Comparison of ENCODE assay signal across 8 mouse cellular contexts in the genomic region with DNA sequence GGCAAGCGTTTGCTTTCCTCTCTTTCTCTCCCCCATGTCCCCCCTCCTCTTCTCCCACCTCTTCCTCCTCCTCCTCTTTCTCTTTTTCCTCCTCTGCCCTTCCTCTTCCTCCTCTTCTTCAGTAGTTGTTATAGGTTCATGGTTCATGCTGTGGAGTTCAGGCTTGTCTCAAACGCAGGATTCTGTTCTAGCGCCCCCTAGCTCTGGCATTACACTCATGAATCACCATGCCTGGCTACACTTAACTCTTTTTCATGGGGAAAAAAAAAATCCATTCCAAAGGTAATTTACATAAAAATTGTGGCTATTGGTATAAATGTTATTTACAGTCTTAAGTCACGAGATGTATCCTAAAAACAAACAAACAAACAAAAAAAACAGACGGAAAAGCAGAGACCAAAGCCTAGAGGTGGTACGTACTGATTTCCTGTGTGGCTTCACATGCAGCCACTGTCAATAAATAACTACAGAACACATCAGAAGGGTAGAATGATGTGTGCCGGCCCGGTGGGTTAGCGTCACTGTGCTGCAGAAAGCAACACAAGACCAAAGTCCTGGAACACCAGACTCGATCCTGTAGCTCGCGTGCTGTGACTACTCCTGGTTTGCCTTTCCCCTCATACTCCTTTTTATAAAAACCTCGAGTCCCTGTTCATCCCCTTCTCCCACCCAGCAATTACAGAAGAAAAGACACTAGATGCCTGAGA. TPM values are rescaled to one million over a fixed set of nuclear protein-coding genes. Genes with fewer than 3 reads are reported as not detected.
DNase-seq lines count a peak whose midpoint lies in the region; ATAC-seq and TF ChIP-seq lines count a peak whose summit lies in the region.

No protein-coding gene starts in this region.

- peak; percentile 36 to 74 for DNase-seq in heart, adult 18-20 months
- DNase-seq in right cerebral cortex, postnatal 4 days: peak; percentile 65
- DNase-seq in right cerebral cortex, postnatal 25 days: no peak
- peak; percentile 62 for DNase-seq in adrenal gland, postnatal 25 days
- peak; percentile 69 for DNase-seq in kidney, adult 2 months
- peak; percentile 86 for DNase-seq in naive thymus-derived CD4-positive, alpha-beta T cell, adult 2 months (ENCODE audit: low read depth)

- H3K4me1 ChIP-seq in heart, embryonic 12.5 days (replicated peaks): peaks cover 19% of the 10 kb centered on the region
- peaks cover 12% of the 10 kb centered on the region for H3K4me1 ChIP-seq in kidney, adult 2 months (ENCODE audit: control insufficient read depth, insufficient read depth, low read length)

- no peak overlapping the region for H3K27ac ChIP-seq in heart, embryonic 12.5 days (ENCODE audit: poor library complexity, severe bottlenecking)
- no peak overlapping the region for H3K27ac ChIP-seq in kidney, adult 2 months (ENCODE audit: insufficient read depth, low read depth, low read length)

- H3K9ac ChIP-seq in heart, embryonic 12.5 days: no peak overlapping the region

- no peak for TF ChIP-seq POLR2A in kidney, adult 2 months (IDR thresholded peaks at IDR 0.05; ENCODE audit: low read depth, low read length)

- no peak overlapping the region for H3K4me3 ChIP-seq in heart, embryonic 12.5 days
- no peak overlapping the region for H3K4me3 ChIP-seq in kidney, adult 2 months (ENCODE audit: insufficient read depth, low read depth, low read length)

- no peaks in the 10 kb centered on the region for H3K9me3 ChIP-seq in heart, embryonic 12.5 days (replicated peaks)

- TF ChIP-seq CTCF in kidney, adult 2 months (conservative IDR thresholded peaks at IDR 0.05; ENCODE audit: insufficient read depth, insufficient read length, low read depth, low read length): peak; percentile 66

- H3K27me3 ChIP-seq in heart, embryonic 12.5 days (replicated peaks): no peaks in the 10 kb centered on the region
- H3K27me3 ChIP-seq in kidney, adult 2 months (replicated peaks; ENCODE audit: control insufficient read depth, insufficient read depth, low read length): no peaks in the 10 kb centered on the region

- WGBS in heart, embryonic 12.5 days: 51% methylated on average over 13 of the region's 13 CpGs
- WGBS in kidney, adult 2 months: 40% methylated on average over 13 of the region's 13 CpGs

- no peak for ATAC-seq in heart, embryonic 12.5 days (ENCODE audit: insufficient number of reproducible peaks, low FRiP score)
- no peak for ATAC-seq in activated CD4-positive, CD25-positive, alpha-beta regulatory T cell, adult 4 months

- no peaks in the 10 kb centered on the region for H3K36me3 ChIP-seq in heart, embryonic 12.5 days
- H3K36me3 ChIP-seq in kidney, adult 2 months (ENCODE audit: control insufficient read depth, insufficient read depth, low read length): no peaks in the 10 kb centered on the region

- no peak overlapping the region for H3K4me2 ChIP-seq in heart, embryonic 12.5 days

RNA-seq across cellular contexts. Expression of gene Lyrm9, which starts 3.4 kb away (rescaled TPM):
- 10 to 100 TPM; 36.4 to 39.4 TPM for total RNA-seq in heart, adult 18-20 months (2021)
- 33.5 and 35.9 TPM in 2 replicates for polyA plus RNA-seq in heart, embryonic 12.5 days (2016; fragmentation: Nextera tagmentation; extraction: Ambion mirVana)
- total RNA-seq in adrenal gland, postnatal 25 days (2021): 42.8 and 59.0 TPM in 2 replicates
- polyA plus RNA-seq in kidney, adult 2 months (2012; rRNA removed): 22.4 and 24.9 TPM in 2 replicates
- 10 to 100 TPM; 26.4 to 33.4 TPM for polyA plus RNA-seq in activated CD4-positive, CD25-positive, alpha-beta regulatory T cell, adult 4 months (2017; shearing (Covaris generic))
